Mouse (Mus musculus) heart, postnatal 10 days (tissue): ENCODE data around the gene Slc25a21. TPM values are rescaled to one million over a fixed set of nuclear protein-coding genes. Genes with fewer than 3 reads are reported as not detected.

Experiments used
- DNase-seq, 2 experiments: peaks; one replicate each; pipeline ENCODE4 v3.0.0; 2021
- intact Hi-C: fragments of 180-260 bp; cut with DNase I; formaldehyde crosslinking; loops from one replicate; pipeline ENCODE4 v1.15.1; 2025
- total RNA-seq, 2 experiments: library from RNA; stranded (reverse); gene quantifications; 2 replicates each; pipeline ENCODE4 v1.2.3; 2021

Gene Slc25a21
- total RNA-seq, 2 experiments from 2014 or later: 0.12 TPM

- intact Hi-C loops: no loop called here
- no peak for DNase-seq
These were observed 527.7 kb downstream of the Slc25a21 start for GRCm38 (mm10) chr12:56669451-56670122.

Other genes starting within 250 kb of the Slc25a21 start
- gene Prps1l3, start 32.9 kb upstream of the Slc25a21 start, total RNA-seq: 10 to 100 TPM; 17.8 to 22.8 TPM
- gene Mipol1, start 33.0 kb upstream of the Slc25a21 start, total RNA-seq: 1 to 10 TPM; 6.5 to 7.6 TPM